27 mouse cellular contexts compared by ENCODE assay signal in the genomic region with DNA sequence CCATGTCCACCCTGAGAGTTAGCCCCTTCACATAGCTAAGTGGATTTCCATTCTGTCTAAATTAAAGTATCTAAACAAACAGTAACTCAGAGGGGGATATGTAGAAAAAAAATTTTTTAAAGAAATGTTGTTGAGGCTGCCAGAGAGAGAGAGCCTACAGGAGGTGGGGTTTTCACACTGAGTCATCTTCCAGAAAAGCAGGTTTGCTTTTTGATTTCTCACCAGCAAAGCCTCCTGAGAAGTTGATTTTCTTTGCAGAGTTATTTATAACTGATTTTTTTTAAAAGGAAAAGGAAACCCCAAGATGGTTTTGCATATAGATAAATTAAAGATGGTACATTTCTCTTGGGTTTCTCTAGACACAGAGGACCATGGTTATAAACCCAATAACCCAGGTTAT. TPM values are rescaled to one million over a fixed set of nuclear protein-coding genes. Genes with fewer than 3 reads are reported as not detected.
DNase-seq lines count a peak whose midpoint lies in the region; ATAC-seq lines count a peak whose summit lies in the region.
"Had no signal": no experiment of that assay in that cellular context is flagged by ENCODE, and none has a peak within 500 bp of the region (broad histone marks: within the 10 kb centered on the region; RNA-seq: fewer than 3 reads in every experiment).

No protein-coding gene starts in this region.

- H3K4me3 ChIP-seq in kidney, embryonic 16.5 days (ENCODE audit: low read length) = no peak overlapping the region
- H3K4me3 ChIP-seq: embryonic facial prominence, embryonic 10.5 days; embryonic facial prominence, embryonic 13.5 days; erythroblast, embryonic 14.5 days; forebrain, embryonic 12.5 days; heart, adult 2 months; heart, embryonic 10.5 days; heart, embryonic 13.5 days; hindbrain, embryonic 12.5 days; hindbrain, embryonic 15.5 days had no signal

- peak; percentile 66 for DNase-seq in 416B (ENCODE audit: low read depth)
- DNase-seq in CD4-positive helper T cell, adult 2 months (ENCODE audit: low read depth, low spot score) = peak; percentile 25
- DNase-seq in adrenal gland, adult 2 months = no peak
- no peak for DNase-seq in ovary, postnatal 36 days (ENCODE audit: low spot score)
- DNase-seq: adrenal gland, postnatal 14 days; cerebellum, adult 11-12 months; cerebellum, adult 8-10 months; cerebellum, postnatal 10 days; cerebellum, postnatal 36 days; embryo, embryonic 11 days; forebrain, postnatal 0 days; gastrocnemius, postnatal 10 days; gastrocnemius, postnatal 36 days; heart, adult 2 months; kidney, adult 18-20 months had no signal

- H3K27me3 ChIP-seq in kidney, embryonic 16.5 days (ENCODE audit: insufficient read depth, low read length) = no peaks in the 10 kb centered on the region
- H3K27me3 ChIP-seq: embryonic facial prominence, embryonic 13.5 days; forebrain, embryonic 12.5 days; heart, embryonic 13.5 days; hindbrain, embryonic 12.5 days; hindbrain, embryonic 15.5 days had no signal

- H3K36me3 ChIP-seq in kidney, embryonic 16.5 days (ENCODE audit: insufficient read depth, low read length) = peaks cover 10% of the 10 kb centered on the region; the same call in 1 of the 2 replicates

- no peaks in the 10 kb centered on the region for H3K9me3 ChIP-seq in kidney, embryonic 16.5 days (ENCODE audit: low read length)
- H3K9me3 ChIP-seq: embryonic facial prominence, embryonic 10.5 days; embryonic facial prominence, embryonic 13.5 days; forebrain, embryonic 12.5 days; heart, embryonic 10.5 days; heart, embryonic 13.5 days; hindbrain, embryonic 12.5 days; hindbrain, embryonic 15.5 days had no signal

- H3K4me2 ChIP-seq in kidney, embryonic 16.5 days (replicated peaks; ENCODE audit: low read depth, low read length) = no peak overlapping the region
- H3K4me2 ChIP-seq: embryonic facial prominence, embryonic 13.5 days; forebrain, embryonic 12.5 days; heart, embryonic 13.5 days; hindbrain, embryonic 12.5 days; hindbrain, embryonic 15.5 days had no signal

- H3K4me1 ChIP-seq in kidney, embryonic 16.5 days (ENCODE audit: insufficient read depth, low read length) = no peaks in the 10 kb centered on the region
- H3K4me1 ChIP-seq: embryonic facial prominence, embryonic 10.5 days; embryonic facial prominence, embryonic 13.5 days; forebrain, embryonic 12.5 days; heart, embryonic 10.5 days; heart, embryonic 13.5 days; hindbrain, embryonic 12.5 days; hindbrain, embryonic 15.5 days had no signal

- no peak overlapping the region for H3K9ac ChIP-seq in kidney, embryonic 16.5 days (replicated peaks; ENCODE audit: low read length)
- H3K9ac ChIP-seq: embryonic facial prominence, embryonic 13.5 days; forebrain, embryonic 12.5 days; forebrain, postnatal 0 days; heart, embryonic 13.5 days; hindbrain, embryonic 12.5 days; hindbrain, embryonic 15.5 days had no signal

- peak; percentile 51 for ATAC-seq in activated CD4-positive, CD25-positive, alpha-beta regulatory T cell, adult 4 months
- ATAC-seq in inflammation-experienced regulatory T-cells, adult 6 months = peak; percentile 68
- ATAC-seq in kidney, embryonic 16.5 days (ENCODE audit: low FRiP score, low TSS enrichment) = no peak
- ATAC-seq: forebrain, postnatal 0 days; intestine, embryonic 16.5 days had no signal

- no peak overlapping the region for H3K27ac ChIP-seq in kidney, embryonic 16.5 days (ENCODE audit: low read length)
- H3K27ac ChIP-seq: embryonic facial prominence, embryonic 10.5 days; embryonic facial prominence, embryonic 13.5 days; forebrain, embryonic 12.5 days; heart, adult 2 months; heart, embryonic 10.5 days; heart, embryonic 13.5 days; hindbrain, embryonic 12.5 days; hindbrain, embryonic 15.5 days had no signal

RNA-seq across cellular contexts. Expression of gene Abracl, which starts 15.0 kb away (rescaled TPM):
- polyA plus RNA-seq in activated CD4-positive, CD25-positive, alpha-beta regulatory T cell, adult 4 months (2017; shearing (Covaris generic)) = 100 to 1,000 TPM; 532 to 579 TPM
- polyA plus RNA-seq in inflammation-experienced regulatory T-cells, adult 6 months (2017; shearing (Covaris generic)) = 100 to 1,000 TPM; 410 to 733 (median 423) TPM
- total RNA-seq in adrenal gland, adult 2 months (2021) = 10 to 100 TPM; 18.2 to 18.8 TPM
- polyA plus RNA-seq in adrenal gland, adult 2 months (2012; rRNA removed) = 5.7 and 6.0 TPM in 2 replicates
- polyA plus RNA-seq in kidney, embryonic 16.5 days (2015; fragmentation: Nextera tagmentation; extraction: Ambion mirVana) = 102 and 111 TPM in 2 replicates

RNA-seq across cellular contexts. Expression of gene Reps1, which starts 47.5 kb away (rescaled TPM):
- 10 to 100 TPM; 25.2 to 28.1 TPM for polyA plus RNA-seq in activated CD4-positive, CD25-positive, alpha-beta regulatory T cell, adult 4 months (2017; shearing (Covaris generic))
- polyA plus RNA-seq in inflammation-experienced regulatory T-cells, adult 6 months (2017; shearing (Covaris generic)) = 10 to 100 TPM; 23.5 to 57.7 (median 36.7) TPM
- total RNA-seq in adrenal gland, adult 2 months (2021) = 10 to 100 TPM; 33.6 to 33.9 TPM
- 24.8 and 30.4 TPM in 2 replicates for polyA plus RNA-seq in adrenal gland, adult 2 months (2012; rRNA removed)
- polyA plus RNA-seq in kidney, embryonic 16.5 days (2015; fragmentation: Nextera tagmentation; extraction: Ambion mirVana) = 10.0 and 12.8 TPM in 2 replicates

Comparison
In these comparisons a context has a peak if more than half of its experiments do, and no peak if none do; other contexts are left out.
1. DNase-seq: peak in 416B (single experiment) and CD4-positive helper T cell, adult 2 months (single experiment); none in adrenal gland, adult 2 months (single experiment) and ovary, postnatal 36 days (single experiment).
2. RNA of gene Abracl, which starts 15.0 kb away (polyA plus RNA-seq): 532 to 579 TPM in activated CD4-positive, CD25-positive, alpha-beta regulatory T cell, adult 4 months, 410 to 733 TPM in inflammation-experienced regulatory T-cells, adult 6 months and 102 to 111 TPM in kidney, embryonic 16.5 days; 5.7 to 6.0 TPM in adrenal gland, adult 2 months; every median in the first group is over 10 times any median in the second.